Mouse (Mus musculus) splenic B cell, adult 2 months (primary cell): ENCODE measurements around the gene Ttc41.

Source experiments
- DNase-seq: peaks from one replicate; pipeline ENCODE4 v3.0.0-alpha.2; 2011; ENCODE audit warnings: low read depth, low spot score
- H3K27me3 ChIP-seq: 2 replicates; pipeline ENCODE4 v1.6.1; 2012; ENCODE audit warnings: mild to moderate bottlenecking, low read length, moderate library complexity, mixed read lengths; ENCODE audit not compliant: control insufficient read depth, poor library complexity, insufficient read depth, severe bottlenecking
- H3K36me3 ChIP-seq: 2 replicates; pipeline ENCODE4 v1.6.1; 2012; ENCODE audit warnings: mild to moderate bottlenecking, low read length, moderate library complexity, mixed read lengths; ENCODE audit not compliant: control insufficient read depth, poor library complexity, insufficient read depth, severe bottlenecking

The Ttc41 gene

DNA sequence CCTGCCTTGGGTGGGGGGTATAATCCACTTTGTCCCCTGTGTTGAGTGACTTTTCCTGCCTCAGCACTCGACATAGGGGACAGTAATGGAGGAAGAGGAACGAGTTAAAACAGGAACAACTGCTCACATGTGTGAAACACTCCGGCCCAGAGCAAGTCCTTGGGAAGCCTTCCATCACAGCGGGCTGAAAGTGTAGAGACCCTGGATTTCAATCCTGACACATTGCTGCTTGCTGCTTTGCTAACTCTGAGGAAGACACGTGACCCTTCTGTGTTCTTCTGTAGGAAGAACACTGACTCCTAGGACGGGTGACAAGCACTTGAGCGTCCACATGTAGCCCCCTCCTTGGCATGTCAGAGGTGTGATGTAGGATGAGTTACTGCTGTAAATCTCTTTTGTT, 109.5 kb downstream of the Ttc41 start:
- Histone ChIP-seq H3K27me3 (no peaks in the 10 kb centered on the region), H3K36me3 (peaks cover 1% of the 10 kb centered on the region)
- DNase-seq: no peak

GRCm38 (mm10) chr10:86819649-86820165, 114.1 kb downstream of the Ttc41 start:
- no peaks in the 10 kb centered on the region for H3K27me3 ChIP-seq
- H3K36me3 ChIP-seq: peaks cover 1% of the 10 kb centered on the region
- DNase-seq: no peak

DNA sequence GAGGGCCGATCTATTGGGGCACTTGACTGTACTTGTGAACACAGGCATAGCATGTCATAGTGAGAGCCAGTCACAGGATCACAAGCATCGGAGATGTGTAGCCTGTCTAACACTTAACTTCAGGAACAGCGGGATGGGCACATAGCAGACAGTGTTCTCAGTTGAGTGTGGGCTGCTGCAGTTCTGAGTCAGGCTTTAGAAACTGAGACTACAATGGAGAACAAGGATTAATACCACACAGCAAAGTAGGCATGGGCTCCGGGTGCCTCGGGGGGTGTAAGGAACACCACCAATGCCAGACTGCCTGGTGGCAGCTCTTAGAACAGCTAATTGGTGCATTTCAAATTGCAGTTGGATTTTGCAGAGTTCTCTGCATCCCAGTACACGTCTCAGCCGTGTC, 115.4 kb downstream of the Ttc41 start:
- no peak for DNase-seq
- no peaks in the 10 kb centered on the region for H3K27me3 ChIP-seq
- no peaks in the 10 kb centered on the region; the same call in none of the 2 replicates for H3K36me3 ChIP-seq

DNA sequence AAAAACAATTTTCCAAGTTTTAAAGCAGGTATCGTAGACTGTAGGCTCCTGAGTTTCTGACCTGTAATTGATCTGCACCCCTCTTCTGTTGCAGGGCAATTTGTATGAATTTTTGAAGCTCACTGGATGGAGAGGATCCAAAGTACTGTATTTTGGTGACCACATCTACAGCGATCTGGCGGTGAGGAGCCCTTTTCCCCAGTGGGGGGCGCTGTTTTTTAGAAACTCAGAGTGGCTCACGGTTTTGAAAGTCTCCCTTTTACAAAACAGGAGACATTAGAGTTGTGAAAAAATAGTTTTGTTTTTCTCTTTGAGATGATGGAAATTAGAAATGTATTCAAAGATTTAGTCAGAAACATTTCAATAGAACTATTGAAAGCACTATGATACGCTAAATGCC, 118.5 kb downstream of the Ttc41 start:
- DNase-seq: no peak
- H3K36me3 ChIP-seq: no peaks in the 10 kb centered on the region; the same call in none of the 2 replicates

GRCm38 (mm10) chr10:86824871-86825270, 119.3 kb downstream of the Ttc41 start:
- no peaks in the 10 kb centered on the region; the same call in none of the 2 replicates for H3K36me3 ChIP-seq

More for the DNA sequence above, 118.5 kb downstream of the Ttc41 start:
- H3K27me3 ChIP-seq: no peaks in the 10 kb centered on the region

DNA sequence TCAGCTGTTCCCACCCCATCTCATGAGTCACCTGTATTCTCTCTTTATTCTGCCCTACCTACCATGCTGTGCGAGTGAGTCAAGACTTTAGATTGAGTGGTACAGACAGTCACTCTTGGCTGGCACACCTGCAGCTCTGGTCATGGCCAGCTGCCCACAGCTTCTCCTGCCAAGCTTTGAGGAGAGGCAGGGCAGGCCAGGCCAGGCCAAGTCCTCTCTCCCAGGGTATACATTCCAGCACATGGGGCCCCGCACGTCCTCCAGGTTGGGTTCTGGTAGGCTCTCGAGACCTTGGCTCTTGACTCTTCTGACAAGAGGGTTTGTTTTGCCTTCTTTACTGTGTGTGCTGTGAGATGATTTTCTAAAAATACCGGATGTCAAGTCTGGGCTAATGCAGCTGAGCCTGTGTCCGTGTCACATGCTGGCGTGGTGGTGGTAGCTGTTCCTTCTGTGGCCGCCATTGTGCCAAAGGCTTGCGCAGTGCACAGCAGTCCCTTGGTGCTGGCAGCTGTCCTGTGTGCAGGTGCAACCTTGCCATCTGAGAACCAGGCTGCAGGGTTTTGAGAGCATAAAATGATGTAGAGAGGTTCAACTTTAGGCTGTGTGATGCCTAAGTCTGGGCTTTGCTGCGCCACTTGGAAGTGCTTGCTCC, 120.4 kb downstream of the Ttc41 start:
- H3K36me3 ChIP-seq: peaks cover under 1% of the 10 kb centered on the region
- DNase-seq: no peak
- H3K27me3 ChIP-seq: no peaks in the 10 kb centered on the region

More at GRCm38 (mm10) chr10:86824871-86825270, 119.3 kb downstream of the Ttc41 start:
- DNase-seq: no peak
- no peaks in the 10 kb centered on the region for H3K27me3 ChIP-seq
